Mouse (Mus musculus): ENCODE data around the gene Slc17a6. TPM values are rescaled to one million over a fixed set of nuclear protein-coding genes. Genes with fewer than 3 reads are reported as not detected.

The Slc17a6 gene
- not detected in 2 replicates for polyA plus RNA-seq (2012; rRNA removed; ENCODE audit: low replicate concordance)

DNA sequence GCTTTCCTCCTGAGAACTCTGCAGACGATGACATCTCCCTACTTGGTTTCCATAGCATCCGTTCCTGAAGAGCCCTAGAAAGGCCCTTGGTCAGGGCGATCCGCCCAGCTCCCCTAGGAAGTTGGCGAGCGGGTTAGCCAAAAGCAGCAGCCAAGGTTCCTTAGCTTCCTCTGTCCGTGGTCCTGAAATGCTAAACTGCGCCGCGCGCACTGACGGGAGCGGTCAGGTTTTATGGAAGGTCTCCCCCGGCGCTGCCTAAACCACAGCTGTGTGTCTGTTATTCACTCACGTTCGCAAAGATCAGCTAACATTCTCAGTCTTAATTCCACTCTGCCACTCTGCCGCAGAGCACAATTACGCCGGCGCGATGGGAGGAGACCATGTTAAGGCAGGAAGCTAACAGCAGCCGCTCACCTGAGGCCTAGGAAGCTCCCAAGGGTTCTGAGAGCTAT lies at the start of gene Slc17a6:
Gene Slc17a6 (plus strand): TSS at position 313 of the 452 bp plus-strand sequence.

Other genes with a start within 250 kb of the Slc17a6 start
- 0.77 TPM in 1 of 2 replicates, not detected in the other for gene Ano5, start 111.0 kb upstream of the Slc17a6 start, polyA plus RNA-seq (2012; rRNA removed; ENCODE audit: low replicate concordance)
- 2.6 and 4.6 TPM in 2 replicates for gene Gas2, start 240.0 kb downstream of the Slc17a6 start, polyA plus RNA-seq (2012; rRNA removed; ENCODE audit: low replicate concordance)
- 2.6 and 12.5 TPM in 2 replicates for gene Fancf, start 240.3 kb downstream of the Slc17a6 start, polyA plus RNA-seq (2012; rRNA removed; ENCODE audit: low replicate concordance)

All from subcutaneous adipose tissue, adult 2 months (tissue).